Mouse (Mus musculus) stomach, postnatal 0 days (tissue): ENCODE results near the gene Fgfr1op2. TPM values are rescaled to one million over a fixed set of nuclear protein-coding genes. Genes with fewer than 3 reads are reported as not detected.

Source experiments
- ATAC-seq: fragments of 200-750 bp; cut with Nextera tagmentation; 2 replicates; pipeline ENCODE4 v1.8.0; 2017; ENCODE audit not compliant: low FRiP score, low TSS enrichment
- DNase-seq: peaks from one replicate; pipeline ENCODE4 v3.0.0-alpha.2; 2016; ENCODE audit warnings: low spot score
- H3K27ac ChIP-seq: fragments of 300-500 bp; sonication (generic); replicated peaks from 2 replicates; pipeline ENCODE4 v1.5.1; 2014; ENCODE audit warnings: mild to moderate bottlenecking, control low read depth
- H3K27me3 ChIP-seq: fragments of 300-500 bp; sonication (generic); 2 replicates; pipeline ENCODE4 v1.6.1; 2014; ENCODE audit warnings: low read length; ENCODE audit not compliant: control insufficient read depth, insufficient read depth
- H3K36me3 ChIP-seq: fragments of 300-500 bp; sonication (generic); 2 replicates; pipeline ENCODE4 v1.6.1; 2014; ENCODE audit warnings: low read length, mixed read lengths; ENCODE audit not compliant: control insufficient read depth, insufficient read depth
- H3K4me1 ChIP-seq: fragments of 300-500 bp; sonication (generic); replicated peaks from 2 replicates; pipeline ENCODE4 v1.6.1; 2014; ENCODE audit warnings: antibody characterized with exemption; ENCODE audit not compliant: control insufficient read depth, insufficient read depth
- H3K4me2 ChIP-seq: fragments of 300-500 bp; sonication (generic); replicated peaks from 2 replicates; pipeline ENCODE4 v1.6.1; 2014; ENCODE audit warnings: low read depth, mild to moderate bottlenecking, control low read depth, moderate library complexity
- H3K4me3 ChIP-seq: fragments of 300-500 bp; sonication (generic); 2 replicates; pipeline ENCODE4 v1.5.1; 2014; ENCODE audit warnings: low read depth, low read length, control low read depth
- H3K9ac ChIP-seq: fragments of 300-500 bp; sonication (generic); 2 replicates; pipeline ENCODE4 v1.6.1; 2014; ENCODE audit warnings: mild to moderate bottlenecking, low read length, control low read depth, mixed read lengths
- H3K9me3 ChIP-seq: fragments of 300-500 bp; sonication (generic); 2 replicates; pipeline ENCODE4 v1.6.1; 2016; ENCODE audit warnings: low read length; ENCODE audit not compliant: control insufficient read depth
- CTCF ChIP-seq: IDR thresholded peaks from 2 replicates; pipeline ENCODE4 v1.5.1; 2016; ENCODE audit warnings: antibody characterized with exemption, low read depth, mild to moderate bottlenecking, moderate library complexity
- EP300 ChIP-seq: optimal IDR thresholded peaks from 2 replicates; pipeline ENCODE3; 2016; ENCODE audit warnings: antibody characterized with exemption
- WGBS: fragments of 180-500 bp; shearing (Covaris S2); extraction: QIAGEN DNeasy Blood & Tissue Kit; methylation state at CpG from one replicate; pipeline ENCODE4 v1.1.7; 2014; 5-methylcytosine and 5-hydroxymethylcytosine counted together
- polyA plus RNA-seq: library from polyadenylated mRNA; unstranded; fragments of >200 nt; fragmentation: Nextera tagmentation; extraction: Ambion mirVana; gene quantifications from 2 replicates; pipeline ENCODE4 v1.2.1, GENCODE M21; 2015

Fgfr1op2 gene
- polyA plus RNA-seq, 1 experiment from 2014 or later: 80.3 TPM

- Histone ChIP-seq H3K27ac (no peak overlapping the region), H3K27me3 (no peaks in the 10 kb centered on the region), H3K9me3 (no peaks in the 10 kb centered on the region), H3K36me3 (no peaks in the 10 kb centered on the region), H3K4me3 (0 out of 2 replicates have a peak overlapping the region, but pooled peaks have one; percentile 72), H3K4me2 (peak overlapping the region; percentile 80; the same call in 1 of the 2 replicates), H3K9ac (0 out of 2 replicates have a peak overlapping the region, but pooled peaks have one; percentile 31), H3K4me1 (0 out of 2 replicates have a peak, but pooled peaks cover 3% of the 10 kb centered on the region)
- WGBS: 54% methylated on average over 8 of the region's 8 CpGs
- DNase-seq (no peak), ATAC-seq (no peak)
- TF ChIP-seq CTCF: no peak
- TF ChIP-seq EP300: no peak
These were observed 56.1 kb downstream of the Fgfr1op2 start for GRCm38 (mm10) chr6:146633097-146633496.

- no peaks in the 10 kb centered on the region for H3K36me3 ChIP-seq
- ATAC-seq: no peak
- no peaks in the 10 kb centered on the region for H3K9me3 ChIP-seq
- H3K9ac ChIP-seq: peak overlapping the region; percentile 90
- H3K27ac ChIP-seq: peak overlapping the region; percentile 88
- WGBS: 10% methylated on average over 14 of the region's 14 CpGs
- DNase-seq: peak; percentile 26
- TF ChIP-seq CTCF (no peak), EP300 (no peak)
- H3K4me2 ChIP-seq: peak overlapping the region; percentile 80
- peak overlapping the region; percentile 72 for H3K4me3 ChIP-seq
- H3K4me1 ChIP-seq: 0 out of 2 replicates have a peak, but pooled peaks cover 3% of the 10 kb centered on the region
- H3K27me3 ChIP-seq: no peaks in the 10 kb centered on the region
These were observed 56.6 kb downstream of the Fgfr1op2 start for GRCm38 (mm10) chr6:146633629-146634014.

- DNase-seq: peak; percentile 82
- TF ChIP-seq EP300: no peak
- TF ChIP-seq CTCF: peak; percentile 44; the same call in 1 of the 2 replicates
- no peaks in the 10 kb centered on the region for H3K36me3 ChIP-seq
- peak overlapping the region; percentile 90 for H3K9ac ChIP-seq
- H3K4me1 ChIP-seq: 0 out of 2 replicates have a peak, but pooled peaks cover 3% of the 10 kb centered on the region
- peak overlapping the region; percentile 80 for H3K4me2 ChIP-seq
- H3K27me3 ChIP-seq: no peaks in the 10 kb centered on the region
- peak overlapping the region; percentile 88 for H3K27ac ChIP-seq
- no peaks in the 10 kb centered on the region for H3K9me3 ChIP-seq
- under 1% methylated on average over 64 of the region's 82 CpGs for WGBS
- ATAC-seq: peak; percentile 92
- peak overlapping the region; percentile 72 for H3K4me3 ChIP-seq
These were observed 57.2 kb downstream of the Fgfr1op2 start for GRCm38 (mm10) chr6:146634015-146634722.

GRCm38 (mm10) chr6:146634759-146635606 is 58.0 kb downstream of the Fgfr1op2 start:
- DNase-seq (no peak), ATAC-seq (no peak)
- Histone ChIP-seq H3K4me2 (no peak overlapping the region; the same call in 1 of the 2 replicates), H3K36me3 (no peaks in the 10 kb centered on the region), H3K9me3 (no peaks in the 10 kb centered on the region), H3K27me3 (no peaks in the 10 kb centered on the region), H3K27ac (no peak overlapping the region; the same call in 1 of the 2 replicates), H3K9ac (no peak overlapping the region), H3K4me3 (peak overlapping the region; percentile 72), H3K4me1 (0 out of 2 replicates have a peak, but pooled peaks cover 3% of the 10 kb centered on the region)
- WGBS: 63% methylated on average over 4 of the region's 4 CpGs
- no peak for TF ChIP-seq EP300
- no peak for TF ChIP-seq CTCF

GRCm38 (mm10) chr6:146636482-146636881 is 59.5 kb downstream of the Fgfr1op2 start:
- H3K9ac ChIP-seq: no peak overlapping the region
- no peaks in the 10 kb centered on the region for H3K27me3 ChIP-seq
- no peaks in the 10 kb centered on the region for H3K36me3 ChIP-seq
- H3K9me3 ChIP-seq: no peaks in the 10 kb centered on the region
- H3K4me3 ChIP-seq: no peak overlapping the region
- DNase-seq (no peak), ATAC-seq (no peak)
- WGBS: 75% methylated on average over 5 of the region's 5 CpGs
- TF ChIP-seq EP300 (no peak), CTCF (no peak)
- no peak overlapping the region for H3K27ac ChIP-seq
- 0 out of 2 replicates have a peak, but pooled peaks cover 3% of the 10 kb centered on the region for H3K4me1 ChIP-seq
- no peak overlapping the region for H3K4me2 ChIP-seq
